Mouse (Mus musculus) heart, postnatal 10 days (tissue): ENCODE measurements at regions not wholly inside any gene's neighbourhood (a gene's known extent, or its start where the extent isn't known, plus 50 kb on each side); places are given as distances from the start of the nearest gene placed in this dataset.

ENCODE experiments used
- DNase-seq, 2 experiments: peaks; one replicate each; pipeline ENCODE4 v3.0.0; 2021
- intact Hi-C: fragments of 180-260 bp; cut with DNase I; formaldehyde crosslinking; loops from one replicate; pipeline ENCODE4 v1.15.1; 2025

- intact Hi-C loops, result no loop called here
- DNase-seq, result no peak
Measured at GRCm38 (mm10) chr6:51029953-51030352, 375.7 kb upstream of the Npvf start.

DNA sequence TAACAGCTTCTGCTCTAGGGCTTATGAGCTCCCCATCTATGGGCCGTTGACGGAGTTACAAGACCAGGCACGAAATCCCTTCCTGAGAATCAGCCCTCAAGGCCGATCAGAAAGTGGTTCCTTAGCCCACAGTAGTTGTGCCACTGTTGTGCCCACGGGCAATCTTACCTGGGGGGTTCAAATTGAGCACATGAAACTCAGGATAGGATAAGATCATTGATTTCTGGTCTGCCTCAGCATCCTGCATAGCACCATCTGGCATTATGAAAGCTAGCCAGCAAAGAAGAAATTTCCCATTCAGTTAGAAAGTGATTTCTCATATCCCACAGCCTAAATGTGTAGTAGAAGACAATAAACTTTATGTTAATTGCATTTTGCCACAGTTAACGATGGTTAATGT, 379.6 kb upstream of the Npvf start:
- intact Hi-C loops, result no loop called here
- no peak for DNase-seq

DNA sequence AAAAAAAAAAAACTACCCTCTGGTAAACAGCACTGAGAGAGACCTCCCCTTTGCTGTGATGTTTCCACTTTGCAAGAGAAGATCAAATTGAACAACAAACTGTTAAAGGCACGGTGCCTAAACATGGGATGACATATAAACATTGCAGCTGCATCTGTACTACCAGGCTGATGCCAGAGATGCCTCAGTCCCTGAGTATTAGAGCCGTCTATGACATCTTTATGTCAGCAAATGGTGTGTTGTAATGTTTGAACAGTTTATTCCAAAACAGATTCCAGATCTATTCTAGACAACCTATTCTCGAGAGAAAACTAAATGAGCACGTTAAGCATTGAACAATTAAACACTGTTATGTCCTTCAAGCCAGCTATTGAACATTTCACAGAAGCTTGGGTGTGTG, 381.8 kb upstream of the Npvf start:
- no peak for DNase-seq
- intact Hi-C loops, result loop anchor here (5.0 kb wide), 2 partner anchors 94 to 131 kb away; no protein-coding TSS in a partner anchor

GRCm38 (mm10) chr6:51036553-51036952, 382.3 kb upstream of the Npvf start:
- DNase-seq, result peak; percentile 65 to 67
- intact Hi-C loops, result loop anchor here (5.0 kb wide), 2 partner anchors 94 to 131 kb away; no protein-coding TSS in a partner anchor

DNA sequence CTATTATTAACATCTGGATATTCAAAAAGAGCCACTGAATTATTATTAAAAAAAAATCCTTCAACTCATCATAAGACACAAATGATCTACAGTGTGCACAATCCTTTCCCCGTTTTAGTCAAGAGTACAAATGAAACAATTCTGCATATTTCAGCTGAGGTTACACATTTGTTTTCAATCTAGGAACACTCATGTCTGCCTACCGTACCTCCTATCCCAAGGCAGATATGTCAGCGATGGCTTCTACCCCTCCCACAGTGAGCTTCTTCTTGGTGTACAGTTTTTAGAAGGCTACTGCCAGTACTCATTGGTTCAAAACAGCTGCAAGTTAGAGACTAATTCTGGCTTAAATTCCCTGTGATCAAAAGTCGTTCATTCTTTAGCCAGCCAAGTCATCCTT, 382.7 kb upstream of the Npvf start:
- peak in 1 of 2 experiments; percentile 16 for DNase-seq
- intact Hi-C loops, result loop anchor here (5.0 kb wide), 2 partner anchors 95 to 130 kb away; no protein-coding TSS in a partner anchor

GRCm38 (mm10) chr6:51039486-51040180, 385.4 kb upstream of the Npvf start:
- no peak for DNase-seq
- intact Hi-C loops, result loop anchor here (5.0 kb wide), 2 partner anchors 97 to 128 kb away; no protein-coding TSS in a partner anchor

DNA sequence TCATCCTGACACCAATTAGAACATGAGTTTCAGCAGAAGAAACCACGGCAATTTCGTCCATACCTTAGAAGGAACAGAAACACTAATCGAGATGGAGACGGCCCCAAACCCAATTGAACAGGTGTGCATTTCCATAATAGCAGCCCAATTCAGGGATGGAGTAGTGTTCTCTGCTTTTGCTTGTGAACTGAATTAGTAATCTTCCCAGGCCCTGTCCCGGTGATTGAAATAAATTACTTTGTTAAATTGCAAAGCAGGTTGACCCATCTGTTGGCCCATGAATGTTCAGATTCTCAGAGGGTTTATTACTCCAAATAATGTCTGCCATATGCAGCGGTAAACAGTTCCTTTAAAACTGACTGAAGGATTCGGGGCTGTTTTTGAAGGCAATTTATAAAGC, 388.5 kb upstream of the Nfe2l3 start:
- DNase-seq, result no peak
- intact Hi-C loops, result no loop called here

GRCm38 (mm10) chr6:51044873-51045272, 387.6 kb upstream of the Nfe2l3 start:
- no peak for DNase-seq

DNA sequence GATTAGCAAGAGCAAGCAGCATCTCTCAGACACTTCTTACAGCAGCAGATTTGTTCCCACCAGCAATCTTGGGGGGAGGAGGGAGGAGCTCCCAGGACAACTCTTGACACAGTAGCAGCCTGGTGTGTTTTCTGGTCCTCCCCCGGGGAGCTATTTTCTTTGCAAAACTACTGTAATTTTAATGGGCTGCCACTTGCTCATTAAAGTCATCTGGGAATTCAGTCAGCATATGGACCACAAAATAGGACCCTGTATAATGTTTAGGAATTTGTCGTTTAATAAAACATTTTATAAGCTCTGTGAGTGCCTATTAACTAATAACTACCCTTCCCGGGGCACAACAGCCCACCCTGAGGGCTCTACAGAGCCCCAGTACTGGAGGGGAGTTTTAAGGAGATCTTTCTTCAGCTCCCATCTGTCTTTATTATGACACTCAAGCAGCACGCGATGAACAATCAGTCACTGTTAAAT, 380.0 kb upstream of the Nfe2l3 start:
- intact Hi-C loops, result no loop called here
- no peak for DNase-seq

More at GRCm38 (mm10) chr6:51044873-51045272, 387.6 kb upstream of the Nfe2l3 start:
- intact Hi-C loops, result no loop called here

DNA sequence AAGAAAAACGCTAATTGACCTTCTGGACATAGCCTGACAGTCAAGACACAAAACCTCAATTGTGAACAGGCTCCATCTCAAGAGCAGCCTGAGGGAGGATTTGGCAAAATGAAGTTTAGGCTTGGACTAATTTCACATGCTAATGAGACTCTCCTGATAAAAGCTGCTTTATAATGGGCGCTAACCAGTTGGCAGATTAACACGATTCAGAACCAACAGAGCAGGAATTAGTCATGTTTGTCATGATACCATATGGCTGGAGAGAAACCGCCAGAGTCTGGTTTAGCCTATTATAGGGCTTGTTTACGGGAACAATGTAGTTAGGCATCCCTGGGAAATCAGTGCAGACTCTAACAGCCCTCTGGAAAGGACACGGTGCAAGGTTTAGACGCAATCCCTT, 375.2 kb upstream of the Nfe2l3 start:
- intact Hi-C loops, result no loop called here
- DNase-seq, result no peak

GRCm38 (mm10) chr6:51059923-51060847, 372.3 kb upstream of the Nfe2l3 start:
- DNase-seq, result peak in 1 of 2 experiments; percentile 7
- intact Hi-C loops, result no loop called here

DNA sequence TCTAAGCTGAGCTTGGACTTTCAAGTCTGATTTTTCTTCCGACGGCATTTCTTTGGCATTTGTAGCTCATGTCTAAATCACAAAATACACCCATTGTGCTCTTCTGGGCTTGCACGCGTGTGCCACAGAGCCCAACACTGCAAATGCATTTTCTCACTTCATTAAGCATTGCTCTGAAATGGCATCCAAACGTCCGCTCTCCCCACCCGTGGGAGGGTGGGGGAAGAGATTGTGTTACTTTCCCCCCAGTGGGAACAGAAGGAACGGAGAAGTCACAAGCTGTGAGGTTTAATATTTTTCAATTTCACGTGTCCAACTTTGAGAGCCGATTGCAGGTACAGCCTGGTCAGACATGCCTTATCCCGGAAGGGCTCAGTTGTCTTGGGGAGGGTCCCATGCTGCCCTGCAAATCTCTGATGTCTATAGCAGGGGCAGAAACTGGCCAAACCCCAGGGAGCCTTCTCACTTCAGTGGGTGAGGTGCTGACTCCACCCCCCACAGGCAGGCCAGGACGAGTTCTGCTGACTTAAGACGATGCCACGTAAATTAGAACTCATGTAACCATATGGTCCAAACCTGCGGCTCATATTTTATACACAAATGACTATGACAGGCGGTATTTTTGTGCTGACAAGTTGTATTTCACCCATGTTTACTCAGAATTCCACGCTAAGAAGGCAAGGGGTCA, 371.5 kb upstream of the Nfe2l3 start:
- intact Hi-C loops, result no loop called here
- no peak for DNase-seq

DNA sequence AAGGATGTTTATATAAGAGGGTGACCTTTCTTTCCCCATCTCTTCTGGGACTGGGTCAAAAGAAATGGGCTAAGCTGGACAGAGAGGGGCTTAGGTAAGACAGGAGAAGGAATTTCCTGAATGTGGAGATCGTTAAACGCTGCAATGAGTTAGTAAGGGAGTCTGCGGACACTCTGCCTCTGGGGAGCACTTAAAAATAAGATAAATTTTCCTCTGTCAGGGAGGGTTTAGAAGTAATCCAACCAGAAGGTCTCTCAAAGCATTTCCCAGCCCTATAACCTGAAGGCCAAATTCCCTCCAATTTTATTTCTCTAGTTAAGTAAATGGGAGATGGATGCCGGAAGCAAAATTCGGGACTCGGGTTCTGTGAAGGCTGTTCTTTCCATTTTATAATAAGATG, 367.3 kb upstream of the Nfe2l3 start:
- intact Hi-C loops, result no loop called here
- DNase-seq, result no peak

- DNase-seq, result no peak
- intact Hi-C loops, result no loop called here
Measured at GRCm38 (mm10) chr6:51067332-51067731, 365.1 kb upstream of the Nfe2l3 start.

DNA sequence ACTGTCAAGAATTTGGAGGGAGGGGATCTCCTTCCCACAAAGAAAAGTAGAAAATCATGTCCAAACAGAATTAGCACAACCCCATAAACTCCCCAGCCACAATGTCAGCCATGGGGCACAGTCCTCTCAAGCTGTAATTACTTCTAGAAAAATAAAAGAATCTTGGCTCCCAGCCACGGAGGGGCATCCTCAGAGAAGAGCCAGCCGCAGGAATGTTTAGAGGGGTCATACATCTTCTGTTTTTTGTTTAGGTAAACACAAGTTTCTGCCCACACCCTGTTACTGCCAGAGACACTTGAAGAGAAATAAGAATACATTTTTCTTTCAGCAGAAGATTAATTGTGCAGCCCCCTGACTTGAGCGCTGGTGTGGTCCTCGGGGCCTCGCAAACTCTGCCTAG, 362.5 kb upstream of the Nfe2l3 start:
- no peak for DNase-seq
- intact Hi-C loops, result no loop called here

DNA sequence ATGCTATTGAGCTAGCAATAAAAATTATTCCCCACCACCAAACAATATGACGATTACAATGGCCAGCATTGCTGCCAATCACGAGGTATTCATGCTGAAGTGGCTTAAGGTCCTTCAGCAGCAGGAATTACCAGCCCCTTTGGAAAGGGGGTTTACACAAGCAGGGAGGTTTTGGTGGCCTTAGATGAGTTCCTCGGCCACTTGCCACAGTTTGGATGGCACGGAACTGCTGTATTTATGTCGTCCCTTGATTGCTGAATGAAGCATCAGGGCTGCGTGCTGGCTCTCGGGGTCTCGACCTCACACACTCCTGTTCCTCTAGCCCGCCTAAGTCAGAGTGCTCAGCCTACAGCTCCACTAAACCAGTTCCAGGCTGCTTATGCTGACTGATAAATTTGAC, 361.2 kb upstream of the Nfe2l3 start:
- DNase-seq, result no peak
- intact Hi-C loops, result no loop called here

- DNase-seq, result no peak
- intact Hi-C loops, result no loop called here
Measured at GRCm38 (mm10) chr6:51075026-51075425, 357.4 kb upstream of the Nfe2l3 start.

GRCm38 (mm10) chr6:51076861-51077768, 355.4 kb upstream of the Nfe2l3 start:
- intact Hi-C loops, result no loop called here
- DNase-seq, result peak in 1 of 2 experiments; percentile 19

DNA sequence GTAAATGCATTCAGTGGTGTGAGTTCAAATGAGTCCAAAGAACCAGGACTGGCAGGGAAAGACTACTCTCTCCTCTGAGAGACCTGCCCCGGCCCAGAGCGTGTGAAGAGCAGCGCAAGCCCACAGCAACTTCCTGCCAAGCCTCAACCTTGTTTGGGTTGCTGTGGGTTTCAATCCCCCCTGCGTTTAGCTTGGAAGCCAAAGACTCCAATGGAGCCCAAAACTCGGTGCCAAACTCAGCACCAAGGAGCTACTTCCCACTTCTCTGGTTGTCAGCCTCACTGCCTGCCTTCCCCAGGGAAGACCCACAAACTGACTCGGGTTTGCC, 354.7 kb upstream of the Nfe2l3 start:
- intact Hi-C loops, result no loop called here
- DNase-seq, result peak; percentile 36 to 50

DNA sequence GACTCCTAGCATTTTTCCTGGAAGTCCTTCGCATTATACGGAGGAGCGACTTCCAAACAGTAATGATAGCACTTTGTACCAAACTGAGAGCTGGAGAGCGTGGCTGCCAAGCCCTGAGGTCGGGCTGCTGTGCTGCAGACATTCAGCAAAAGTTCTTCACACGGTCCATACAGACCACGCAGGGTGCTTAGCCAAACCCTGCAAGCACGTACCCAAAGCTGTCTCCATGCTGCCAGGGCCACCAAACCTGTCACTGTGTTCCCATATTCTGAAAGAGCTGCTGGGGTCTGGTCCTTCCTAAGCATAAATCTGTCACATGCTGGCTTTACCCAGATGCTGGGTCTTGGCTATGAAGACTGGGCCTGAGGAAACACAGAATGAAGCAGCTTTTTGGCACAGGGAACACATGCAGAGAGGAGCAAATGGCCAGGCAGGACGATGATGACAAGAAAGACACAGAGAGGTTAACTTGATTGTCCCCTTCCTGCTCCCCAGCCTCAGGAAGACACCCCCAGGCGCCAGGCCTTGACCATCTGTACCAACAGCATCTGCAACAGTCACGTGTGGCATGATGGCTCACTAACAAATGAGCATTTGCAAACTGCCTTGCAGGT, 354.0 kb upstream of the Nfe2l3 start:
- peak; percentile 29 to 31 for DNase-seq
- intact Hi-C loops, result no loop called here
